Mouse (Mus musculus) liver, embryonic 16.5 days (tissue): ENCODE results near the gene Zfp84. TPM values are rescaled to one million over a fixed set of nuclear protein-coding genes. Genes with fewer than 3 reads are reported as not detected.

Experiments
- ATAC-seq: fragments of 200-750 bp; cut with Nextera tagmentation; 2 replicates; pipeline ENCODE4 v1.8.0; 2017; ENCODE audit warnings: low read depth, mild to moderate bottlenecking, moderate number of reproducible peaks, moderate library complexity
- H3K27ac ChIP-seq: fragments of 300-500 bp; sonication (generic); 2 replicates; pipeline ENCODE4 v1.5.1; 2014; ENCODE audit warnings: mild to moderate bottlenecking, low read length
- H3K27me3 ChIP-seq: fragments of 300-500 bp; sonication (generic); 2 replicates; pipeline ENCODE4 v1.6.1; 2014; ENCODE audit warnings: low read depth, low read length, mixed read lengths; ENCODE audit not compliant: control insufficient read depth, insufficient read depth
- H3K36me3 ChIP-seq: fragments of 300-500 bp; sonication (generic); 2 replicates; pipeline ENCODE4 v1.6.1; 2014; ENCODE audit warnings: mild to moderate bottlenecking; ENCODE audit not compliant: control insufficient read depth, insufficient read depth
- H3K4me1 ChIP-seq: fragments of 300-500 bp; sonication (generic); 2 replicates; pipeline ENCODE4 v1.6.1; 2014; ENCODE audit warnings: low read depth, low read length, mixed read lengths; ENCODE audit not compliant: control insufficient read depth
- H3K4me2 ChIP-seq: fragments of 300-500 bp; sonication (generic); 2 replicates; pipeline ENCODE4 v1.6.1; 2014; ENCODE audit warnings: low read depth, low read length, mixed read lengths
- H3K4me3 ChIP-seq: fragments of 300-500 bp; sonication (generic); 2 replicates; pipeline ENCODE4 v1.5.1; 2014; ENCODE audit warnings: low read depth, mild to moderate bottlenecking, low read length
- H3K9ac ChIP-seq: fragments of 300-500 bp; sonication (generic); 2 replicates; pipeline ENCODE4 v1.6.1; 2014; ENCODE audit warnings: low read depth, low read length
- H3K9me3 ChIP-seq: fragments of 300-500 bp; sonication (generic); replicated peaks from 2 replicates; pipeline ENCODE4 v1.6.1; 2016; ENCODE audit warnings: low read length; ENCODE audit not compliant: control insufficient read depth
- WGBS: fragments of 180-500 bp; shearing (Covaris S2); extraction: QIAGEN DNeasy Blood & Tissue Kit; methylation state at CpG from one replicate; pipeline ENCODE4 v1.1.7; 2014; ENCODE audit not compliant: insufficient replicate concordance; 5-methylcytosine and 5-hydroxymethylcytosine counted together
- polyA plus RNA-seq: library from polyadenylated mRNA; unstranded; fragments of >200 nt; fragmentation: Nextera tagmentation; extraction: Ambion mirVana; gene quantifications from 2 replicates; pipeline ENCODE4 v1.2.1, GENCODE M21; 2015

The Zfp84 gene
- polyA plus RNA-seq, 1 experiment from 2014 or later: 3.8 TPM

DNA sequence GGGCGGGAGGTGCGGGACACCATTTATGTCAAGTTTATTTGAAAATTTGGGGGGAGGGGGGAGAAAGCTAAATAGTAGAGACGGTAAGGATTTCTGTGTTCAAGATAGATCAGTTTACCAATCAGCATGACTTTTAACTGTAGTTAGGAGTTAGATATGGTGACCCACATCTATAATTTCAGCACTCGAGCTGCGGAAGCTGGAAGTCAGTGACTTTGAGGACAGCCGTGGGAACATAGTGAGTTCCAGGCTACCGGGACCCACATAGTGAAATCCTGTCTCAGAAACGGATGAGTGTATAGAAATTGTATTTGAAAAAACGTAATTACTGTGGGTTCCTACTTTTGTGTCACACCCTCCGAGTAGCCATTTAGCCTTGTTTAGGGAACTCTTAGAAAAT, 628 bp downstream of the Zfp84 start:
- Histone ChIP-seq H3K9ac (peak overlapping the region; percentile 75), H3K4me1 (peaks cover 15% of the 10 kb centered on the region), H3K9me3 (no peaks in the 10 kb centered on the region), H3K4me3 (peak overlapping the region; percentile 80), H3K27me3 (no peaks in the 10 kb centered on the region), H3K4me2 (peak overlapping the region; percentile 86), H3K27ac (peak overlapping the region; percentile 78), H3K36me3 (peaks cover 10% of the 10 kb centered on the region)
- WGBS: 2% methylated on average over 10 of the region's 10 CpGs
- no peak for ATAC-seq

- no peak for ATAC-seq
- Histone ChIP-seq H3K27ac (no peak overlapping the region), H3K27me3 (no peaks in the 10 kb centered on the region), H3K9ac (no peak overlapping the region), H3K9me3 (no peaks in the 10 kb centered on the region), H3K36me3 (peaks cover 51% of the 10 kb centered on the region), H3K4me2 (no peak overlapping the region), H3K4me1 (peaks cover 12% of the 10 kb centered on the region), H3K4me3 (no peak overlapping the region)
- WGBS: 82% methylated on average over 7 of the region's 7 CpGs
Observed at GRCm38 (mm10) chr7:29773503-29773902, 5.2 kb downstream of the Zfp84 start.

GRCm38 (mm10) chr7:29774371-29774770, 6.0 kb downstream of the Zfp84 start:
- H3K9ac ChIP-seq: no peak overlapping the region
- no peaks in the 10 kb centered on the region for H3K9me3 ChIP-seq
- 85% methylated on average over 3 of the region's 3 CpGs for WGBS
- H3K4me3 ChIP-seq: no peak overlapping the region
- peaks cover 55% of the 10 kb centered on the region for H3K36me3 ChIP-seq
- no peaks in the 10 kb centered on the region for H3K27me3 ChIP-seq
- peaks cover 8% of the 10 kb centered on the region for H3K4me1 ChIP-seq
- no peak for ATAC-seq
- H3K27ac ChIP-seq: no peak overlapping the region
- no peak overlapping the region for H3K4me2 ChIP-seq

GRCm38 (mm10) chr7:29776568-29776967, 8.2 kb downstream of the Zfp84 start:
- Histone ChIP-seq H3K4me3 (no peak overlapping the region), H3K27me3 (no peaks in the 10 kb centered on the region), H3K36me3 (peaks cover 54% of the 10 kb centered on the region), H3K9me3 (no peaks in the 10 kb centered on the region), H3K9ac (no peak overlapping the region), H3K27ac (no peak overlapping the region), H3K4me2 (no peak overlapping the region), H3K4me1 (no peaks in the 10 kb centered on the region)
- ATAC-seq: no peak
- 89% methylated on average over 19 of the region's 19 CpGs for WGBS

GRCm38 (mm10) chr7:29777372-29777771, 9.0 kb downstream of the Zfp84 start:
- no peak for ATAC-seq
- H3K27ac ChIP-seq: no peak overlapping the region
- 85% methylated on average over 10 of the region's 10 CpGs for WGBS
- H3K4me3 ChIP-seq: no peak overlapping the region
- H3K36me3 ChIP-seq: peaks cover 48% of the 10 kb centered on the region
- H3K9ac ChIP-seq: no peak overlapping the region
- no peaks in the 10 kb centered on the region for H3K9me3 ChIP-seq
- no peaks in the 10 kb centered on the region for H3K27me3 ChIP-seq
- no peaks in the 10 kb centered on the region for H3K4me1 ChIP-seq
- H3K4me2 ChIP-seq: no peak overlapping the region

DNA sequence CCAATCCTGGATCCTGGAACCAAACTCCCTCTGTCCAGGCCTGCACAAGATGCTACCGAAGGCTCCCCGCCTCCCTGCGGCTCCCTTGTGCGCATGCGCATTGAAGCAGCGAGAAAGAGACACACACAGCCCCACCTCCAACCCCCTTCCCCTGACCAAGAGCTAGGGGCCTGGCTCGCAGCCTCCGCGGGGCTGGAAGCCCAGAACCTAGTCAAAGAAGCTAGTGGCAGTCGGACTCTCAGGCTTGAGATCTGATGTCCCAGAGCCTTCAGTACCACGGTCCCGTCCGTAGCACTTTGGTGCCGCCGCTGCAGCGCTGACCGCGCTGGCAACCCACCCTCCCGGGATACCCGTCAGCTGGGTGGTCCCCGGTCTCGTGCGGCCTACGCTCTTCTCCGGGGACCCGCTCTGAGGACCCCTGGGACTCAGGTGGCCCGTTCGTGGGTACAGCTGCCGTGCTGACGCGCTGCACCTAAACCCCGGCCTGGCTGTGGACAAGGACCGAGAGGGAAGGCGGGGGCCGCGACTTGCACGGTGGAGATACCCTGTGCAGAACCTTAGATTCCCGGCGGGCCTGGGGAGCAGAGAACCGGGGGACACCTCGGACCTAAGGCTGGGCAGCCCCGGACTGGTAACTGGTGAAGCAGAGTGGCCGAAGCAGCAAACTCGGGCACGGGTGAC, 15.7 kb downstream of the Zfp84 start, which contains the start of gene Zfp30:
TSS of gene Zfp30 (plus strand) at position 128 of the 681 bp plus-strand sequence.
- no peak within 1 kb of the TSS for H3K27ac ChIP-seq
- H3K36me3 ChIP-seq: no peaks in the 10 kb centered on the region; the same call in 1 of the 2 replicates
- H3K27me3 ChIP-seq: no peaks in the 10 kb centered on the region
- no peaks in the 10 kb centered on the region; the same call in 1 of the 2 replicates for H3K9me3 ChIP-seq
- peaks cover 3% of the 10 kb centered on the region; the same call in 1 of the 2 replicates for H3K4me1 ChIP-seq
- peak within 1 kb of the TSS; percentile 87 for H3K4me2 ChIP-seq
- H3K4me3 ChIP-seq: peak within 1 kb of the TSS; percentile 69
- ATAC-seq: peak; percentile 92
- H3K9ac ChIP-seq: peak within 1 kb of the TSS; percentile 75
- WGBS: under 1% methylated on average over 45 of the region's 45 CpGs

GRCm38 (mm10) chr7:29785023-29785422, 16.7 kb downstream of the Zfp84 start:
- Histone ChIP-seq H3K27ac (no peak overlapping the region), H3K4me1 (peaks cover 3% of the 10 kb centered on the region; the same call in 1 of the 2 replicates), H3K9me3 (no peaks in the 10 kb centered on the region; the same call in 1 of the 2 replicates), H3K4me3 (no peak overlapping the region), H3K4me2 (peak overlapping the region; percentile 87), H3K27me3 (no peaks in the 10 kb centered on the region), H3K9ac (no peak overlapping the region), H3K36me3 (no peaks in the 10 kb centered on the region)
- 59% methylated on average over 8 of the region's 8 CpGs for WGBS
- no peak for ATAC-seq

- no peaks in the 10 kb centered on the region; the same call in 1 of the 2 replicates for H3K9me3 ChIP-seq
- no peaks in the 10 kb centered on the region for H3K36me3 ChIP-seq
- H3K27me3 ChIP-seq: no peaks in the 10 kb centered on the region
- no peak overlapping the region for H3K9ac ChIP-seq
- H3K4me1 ChIP-seq: peaks cover 3% of the 10 kb centered on the region; the same call in 1 of the 2 replicates
- H3K4me2 ChIP-seq: no peak overlapping the region
- H3K27ac ChIP-seq: no peak overlapping the region
- WGBS: 72% methylated on average over 5 of the region's 5 CpGs
- H3K4me3 ChIP-seq: no peak overlapping the region
- no peak for ATAC-seq
Observed at GRCm38 (mm10) chr7:29785888-29786287, 17.5 kb downstream of the Zfp84 start.

- Histone ChIP-seq H3K36me3 (peaks cover 3% of the 10 kb centered on the region; the same call in 1 of the 2 replicates), H3K4me2 (no peak overlapping the region), H3K4me3 (no peak overlapping the region), H3K27me3 (no peaks in the 10 kb centered on the region), H3K27ac (no peak overlapping the region), H3K9me3 (no peaks in the 10 kb centered on the region), H3K9ac (no peak overlapping the region), H3K4me1 (no peaks in the 10 kb centered on the region)
- WGBS: 38% methylated on average over 27 of the region's 27 CpGs
- ATAC-seq: no peak
Observed at GRCm38 (mm10) chr7:29792906-29793305, 24.6 kb downstream of the Zfp84 start.
